Mouse (Mus musculus): ENCODE data around the gene Limk1. TPM values are rescaled to one million over a fixed set of nuclear protein-coding genes. Genes with fewer than 3 reads are reported as not detected.

Gene Limk1
- total and polyA plus RNA-seq, 3 experiments = 7.2 to 27.7 (median 10.8) TPM

DNA sequence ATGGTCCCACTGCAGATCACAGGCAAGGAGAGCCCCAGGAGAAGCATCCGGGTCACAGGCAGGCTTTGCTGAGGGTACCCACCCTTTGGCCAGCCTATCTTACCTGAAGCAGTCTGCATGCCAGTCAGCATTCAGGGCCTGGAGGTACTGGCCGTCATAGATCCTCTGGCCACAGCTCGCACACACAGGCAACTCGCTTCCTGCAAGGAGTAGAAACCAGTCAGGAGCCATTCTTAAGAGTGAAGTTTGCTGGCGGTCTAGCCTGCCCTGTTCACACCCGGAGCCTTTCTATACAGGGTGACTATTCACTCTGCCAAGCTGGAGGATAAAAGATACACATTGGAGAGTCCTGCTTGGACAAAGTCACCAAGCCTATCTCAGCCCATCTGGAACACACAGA, 1.9 kb downstream of the Limk1 start:
- no peak for TF ChIP-seq NRF1 (IDR thresholded peaks at IDR 0.05; ENCODE audit: low read depth, low read length)
- TF ChIP-seq UBTF (IDR thresholded peaks at IDR 0.05; ENCODE audit: low read depth, low read length) = no peak
- TF ChIP-seq MYC (IDR thresholded peaks at IDR 0.05; ENCODE audit: low read depth, low read length) = no peak
- TF ChIP-seq ZKSCAN1 (IDR thresholded peaks at IDR 0.05; ENCODE audit: borderline replicate concordance, low read depth, low read length) = no peak
- TF ChIP-seq MEF2A (IDR thresholded peaks at IDR 0.05; ENCODE audit: borderline replicate concordance, low read depth, low read length) = no peak
- no peak for TF ChIP-seq USF1 (IDR thresholded peaks at IDR 0.05; ENCODE audit: low read depth, low read length)
- TF ChIP-seq MAX (IDR thresholded peaks at IDR 0.05; ENCODE audit: low read length) = no peak
- TF ChIP-seq SMC3 (IDR thresholded peaks at IDR 0.05; ENCODE audit: low read depth, low read length) = no peak
- TF ChIP-seq RCOR1 (conservative IDR thresholded peaks at IDR 0.05; ENCODE audit: low read depth, low read length) = no peak
- TF ChIP-seq CHD2 (IDR thresholded peaks at IDR 0.05; ENCODE audit: low read length) = no peak
- TF ChIP-seq ZNF384 (IDR thresholded peaks at IDR 0.05; ENCODE audit: low read depth, low read length) = no peak
- no peak for TF ChIP-seq PAX5 (IDR thresholded peaks at IDR 0.05; ENCODE audit: low read length)
- TF ChIP-seq MXI1 (IDR thresholded peaks at IDR 0.05; ENCODE audit: low read depth, low read length) = no peak
- no peak for TF ChIP-seq E2F4 (IDR thresholded peaks at IDR 0.05; ENCODE audit: insufficient replicate concordance, low read depth, low read length)
- TF ChIP-seq CTCF (conservative IDR thresholded peaks at IDR 0.05 in 1 of 2, IDR thresholded peaks at IDR 0.05 in 1 of 2; ENCODE audit: low read depth in 2 of 2, low read length in 2 of 2) = no peak
- TF ChIP-seq POLR2AphosphoS2 (IDR thresholded peaks at IDR 0.05; ENCODE audit: low read depth, low read length) = no peak
- TF ChIP-seq ZMIZ1 (IDR thresholded peaks at IDR 0.05; ENCODE audit: low read depth, low read length) = no peak
- Histone ChIP-seq H3K27me3 (replicated peaks) (no peaks in the 10 kb centered on the region), H3K27ac (ENCODE audit: insufficient read depth, low read depth) (no peak overlapping the region), H3K9ac (ENCODE audit: insufficient read depth, low read depth) (no peak overlapping the region), H3K36me3 (replicated peaks in 1 of 2; ENCODE audit: control insufficient read depth in 1 of 2, insufficient read depth in 1 of 2, low read length in 1 of 2) (peaks cover 0 to 32% of the 10 kb centered on the region in 2 experiments), H3K79me2 (replicated peaks; ENCODE audit: control insufficient read depth, extremely low read depth, insufficient read depth, poor library complexity, severe bottlenecking) (no peaks in the 10 kb centered on the region), H3K4me3 (replicated peaks in 1 of 3; ENCODE audit: low read depth in 2 of 3, low read length in 2 of 3, poor library complexity in 1 of 3) (no peak overlapping the region), H3K9me3 (replicated peaks; ENCODE audit: low read length) (no peaks in the 10 kb centered on the region), H3K4me1 (ENCODE audit: control insufficient read depth in 1 of 2, insufficient read depth in 2 of 2) (peaks cover 3 to 20% of the 10 kb centered on the region in 2 experiments; a peak in 2 of 4 replicates), H3K4me2 (ENCODE audit: insufficient read depth, low read depth, poor library complexity, severe bottlenecking) (no peak overlapping the region)
- dilution Hi-C loops (cut with MboI; ENCODE audit: extremely low pct_ligation_motif_present, extremely low pct_unique_long_range_greater_than_20kb, low sequenced_read_pairs) = no loop called here
- DNase-seq (ENCODE audit: extremely low read depth) = no peak
- in situ Hi-C loops (cut with MboI; ENCODE audit: low pct_ligation_motif_present, low pct_unique_long_range_greater_than_20kb, low sequenced_read_pairs) = loop anchor here (5.0 kb wide), 1 partner anchor 39 kb away; no protein-coding TSS in a partner anchor

DNA sequence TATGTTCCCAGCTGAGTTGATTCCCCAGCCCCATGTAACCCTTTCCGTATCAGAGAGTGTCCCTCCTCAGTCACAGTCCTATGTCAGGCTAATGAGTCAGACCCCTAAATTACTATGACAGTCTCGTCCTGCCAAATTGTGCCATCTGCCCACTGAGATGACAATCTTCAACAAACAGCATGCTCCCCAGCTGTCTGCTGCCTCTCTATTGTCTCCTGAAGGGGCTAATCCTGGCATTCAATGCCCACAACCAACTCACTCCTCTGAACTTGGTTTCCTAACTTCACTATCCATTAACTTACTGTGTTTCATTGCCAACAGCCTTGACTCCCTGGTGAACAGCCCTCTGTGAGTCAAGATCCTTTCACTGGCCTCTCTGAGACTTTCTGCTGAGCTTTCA, 4.0 kb downstream of the Limk1 start:
- Histone ChIP-seq H3K4me2 (ENCODE audit: insufficient read depth, low read depth, poor library complexity, severe bottlenecking) (no peak overlapping the region), H3K9me3 (replicated peaks; ENCODE audit: low read length) (no peaks in the 10 kb centered on the region), H3K79me2 (replicated peaks; ENCODE audit: control insufficient read depth, extremely low read depth, insufficient read depth, poor library complexity, severe bottlenecking) (no peaks in the 10 kb centered on the region), H3K27ac (ENCODE audit: insufficient read depth, low read depth) (no peak overlapping the region), H3K4me3 (replicated peaks in 1 of 3; ENCODE audit: low read depth in 2 of 3, low read length in 2 of 3, poor library complexity in 1 of 3) (no peak overlapping the region), H3K36me3 (replicated peaks in 1 of 2; ENCODE audit: control insufficient read depth in 1 of 2, insufficient read depth in 1 of 2, low read length in 1 of 2) (peaks cover 0 to 45% of the 10 kb centered on the region in 2 experiments), H3K4me1 (ENCODE audit: control insufficient read depth in 1 of 2, insufficient read depth in 2 of 2) (peaks cover 3 to 20% of the 10 kb centered on the region in 2 experiments; a peak in 2 of 4 replicates), H3K9ac (ENCODE audit: insufficient read depth, low read depth) (no peak overlapping the region), H3K27me3 (replicated peaks) (no peaks in the 10 kb centered on the region)
- dilution Hi-C loops (cut with MboI; ENCODE audit: extremely low pct_ligation_motif_present, extremely low pct_unique_long_range_greater_than_20kb, low sequenced_read_pairs) (no loop called here), in situ Hi-C loops (cut with MboI; ENCODE audit: low pct_ligation_motif_present, low pct_unique_long_range_greater_than_20kb, low sequenced_read_pairs) (no loop called here)
- DNase-seq (ENCODE audit: extremely low read depth) = no peak
- no peak for TF ChIP-seq MXI1 (IDR thresholded peaks at IDR 0.05; ENCODE audit: low read depth, low read length)
- no peak for TF ChIP-seq NELFE (IDR thresholded peaks at IDR 0.05; ENCODE audit: low read depth, low read length)
- no peak for TF ChIP-seq POLR2AphosphoS2 (IDR thresholded peaks at IDR 0.05; ENCODE audit: low read depth, low read length)
- no peak for TF ChIP-seq ZMIZ1 (IDR thresholded peaks at IDR 0.05; ENCODE audit: low read depth, low read length)
- no peak for TF ChIP-seq USF2 (conservative IDR thresholded peaks at IDR 0.05; ENCODE audit: low read depth, low read length)
- no peak for TF ChIP-seq TBP (conservative IDR thresholded peaks at IDR 0.05; ENCODE audit: low read depth, low read length)
- no peak for TF ChIP-seq MAZ (IDR thresholded peaks at IDR 0.05; ENCODE audit: low read depth, low read length)
- no peak for TF ChIP-seq PAX5 (IDR thresholded peaks at IDR 0.05; ENCODE audit: low read length)
- TF ChIP-seq MYC (IDR thresholded peaks at IDR 0.05; ENCODE audit: low read depth, low read length) = no peak

All from CH12.LX (cell line).